Mouse (Mus musculus) heart, postnatal 0 days (tissue): ENCODE measurements at regions not wholly inside any gene's neighbourhood (a gene's known extent, or its start where the extent isn't known, plus 50 kb on each side); places are given as distances from the start of the nearest gene placed in this dataset.

Experiments
- CTCF ChIP-seq: IDR thresholded peaks from 2 replicates; pipeline ENCODE4 v1.5.1; 2016; ENCODE audit warnings: antibody characterized with exemption, control low read depth, low read depth
- EP300 ChIP-seq: IDR thresholded peaks from 2 replicates; pipeline ENCODE4 v1.6.1; 2016; ENCODE audit warnings: antibody characterized with exemption, low read depth

DNA sequence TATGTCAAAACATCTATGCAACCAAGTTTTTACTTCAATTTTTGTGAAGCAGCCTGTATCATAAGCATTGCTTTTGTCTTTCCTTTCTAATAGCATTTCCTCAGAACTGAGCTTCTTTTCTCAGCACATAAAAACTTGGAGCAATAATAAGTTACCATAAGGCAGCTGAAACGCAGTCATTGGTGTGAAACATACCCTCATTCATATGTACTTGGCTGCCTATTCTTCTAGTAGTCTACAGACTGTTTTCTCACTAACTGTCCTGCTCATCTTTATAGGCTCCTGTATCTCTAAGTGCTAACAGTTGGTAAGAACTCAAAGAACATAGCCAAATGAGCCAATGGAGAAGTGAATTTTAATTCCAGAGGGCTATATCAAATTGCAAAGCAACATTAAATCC is 454.6 kb upstream of the Ptprd start:
- TF ChIP-seq CTCF, result no peak
- TF ChIP-seq EP300, result no peak
